In genomic region chr5:141013465-141013864, GRCm38 (mm10) we compare ENCODE assay signal across 15 mouse cellular contexts. TPM values are rescaled to one million over a fixed set of nuclear protein-coding genes. Genes with fewer than 3 reads are reported as not detected.
DNase-seq lines count a peak whose midpoint lies in the region; ATAC-seq and TF ChIP-seq lines count a peak whose summit lies in the region.
"Had no signal": no experiment of that assay in that cellular context is flagged by ENCODE, and none has a peak within 500 bp of the region (broad histone marks: within the 10 kb centered on the region; RNA-seq: fewer than 3 reads in every experiment).

No protein-coding gene starts in this region.

- no peak overlapping the region for H3K4me3 ChIP-seq in lung, embryonic 16.5 days (ENCODE audit: low read length)
- no peak overlapping the region for H3K4me3 ChIP-seq in lung, postnatal 0 days (ENCODE audit: low read depth, low read length)
- H3K4me3 ChIP-seq in stomach, embryonic 16.5 days (replicated peaks; ENCODE audit: low read length) = no peak overlapping the region
- H3K4me3 ChIP-seq: heart, adult 2 months; midbrain, embryonic 12.5 days had no signal

- no peak overlapping the region for H3K9ac ChIP-seq in lung, embryonic 16.5 days (ENCODE audit: low read length)
- no peak overlapping the region for H3K9ac ChIP-seq in lung, postnatal 0 days (replicated peaks; ENCODE audit: low read depth)
- no peak overlapping the region for H3K9ac ChIP-seq in stomach, embryonic 16.5 days (ENCODE audit: low read length)
- H3K9ac ChIP-seq: forebrain, postnatal 0 days; midbrain, embryonic 12.5 days had no signal

- intact Hi-C loops in heart, postnatal 36 days (cut with DNase I) = no loop called here

- no peak for TF ChIP-seq CTCF in lung, postnatal 0 days (IDR thresholded peaks at IDR 0.05)

- H3K9me3 ChIP-seq in lung, embryonic 16.5 days (ENCODE audit: control insufficient read depth, low read length) = no peaks in the 10 kb centered on the region
- H3K9me3 ChIP-seq in lung, postnatal 0 days (ENCODE audit: low read length) = no peaks in the 10 kb centered on the region
- no peaks in the 10 kb centered on the region for H3K9me3 ChIP-seq in stomach, embryonic 16.5 days (replicated peaks; ENCODE audit: control insufficient read depth, low read length)
- H3K9me3 ChIP-seq: midbrain, embryonic 12.5 days had no signal

- no peaks in the 10 kb centered on the region for H3K36me3 ChIP-seq in lung, embryonic 16.5 days (ENCODE audit: control insufficient read depth, insufficient read depth, low read length)
- H3K36me3 ChIP-seq in lung, postnatal 0 days (ENCODE audit: insufficient read depth, low read length) = no peaks in the 10 kb centered on the region
- H3K36me3 ChIP-seq in stomach, embryonic 16.5 days (ENCODE audit: control insufficient read depth, insufficient read depth, low read length) = no peaks in the 10 kb centered on the region
- H3K36me3 ChIP-seq: midbrain, embryonic 12.5 days had no signal

- H3K27me3 ChIP-seq in lung, embryonic 16.5 days (ENCODE audit: control insufficient read depth, insufficient read depth, low read depth, low read length) = no peaks in the 10 kb centered on the region
- H3K27me3 ChIP-seq in lung, postnatal 0 days (replicated peaks; ENCODE audit: insufficient read depth, low read length) = no peaks in the 10 kb centered on the region
- H3K27me3 ChIP-seq in stomach, embryonic 16.5 days (ENCODE audit: control insufficient read depth, insufficient read depth, low read length) = no peaks in the 10 kb centered on the region
- H3K27me3 ChIP-seq: midbrain, embryonic 12.5 days had no signal

- no peak for TF ChIP-seq EP300 in lung, postnatal 0 days (IDR thresholded peaks at IDR 0.05)

- no peak overlapping the region for H3K4me2 ChIP-seq in lung, embryonic 16.5 days (ENCODE audit: low read depth, low read length)
- no peak overlapping the region for H3K4me2 ChIP-seq in lung, postnatal 0 days (replicated peaks; ENCODE audit: low read depth, low read length)
- peak overlapping the region; percentile 9; the same call in 1 of the 2 replicates for H3K4me2 ChIP-seq in stomach, embryonic 16.5 days (ENCODE audit: low read depth, low read length)
- H3K4me2 ChIP-seq: midbrain, embryonic 12.5 days had no signal

- WGBS in lung, embryonic 16.5 days = 50% methylated on average over 9 of the region's 9 CpGs
- 51% methylated on average over 9 of the region's 9 CpGs for WGBS in lung, postnatal 0 days
- WGBS in stomach, embryonic 16.5 days = 49% methylated on average over 9 of the region's 9 CpGs

- no peak overlapping the region for H3K27ac ChIP-seq in lung, embryonic 16.5 days (ENCODE audit: low read length)
- H3K27ac ChIP-seq in lung, postnatal 0 days (ENCODE audit: low read length) = no peak overlapping the region
- H3K27ac ChIP-seq in stomach, embryonic 16.5 days (ENCODE audit: low read length) = no peak overlapping the region
- H3K27ac ChIP-seq: heart, adult 2 months; hindbrain, postnatal 0 days; midbrain, embryonic 12.5 days had no signal

- peak; percentile 5 to 47 for DNase-seq in heart, adult 9 months (ENCODE audit: low spot score in 2 of 2)
- DNase-seq in heart, postnatal 36 days = no peak
- DNase-seq in lung, postnatal 0 days (ENCODE audit: low spot score) = no peak
- peak; percentile 9 to 35 for DNase-seq in kidney, postnatal 4 days
- no peak for DNase-seq in cerebellum, postnatal 14 days
- no peak for DNase-seq in MN1 (ENCODE audit: low spot score)
- DNase-seq: adrenal gland, adult 8-10 months; cerebellum, adult 9-10 months; forebrain, postnatal 0 days; lung, adult 2 months had no signal

- ATAC-seq in lung, embryonic 16.5 days (ENCODE audit: low read depth) = 0 out of 2 replicates have a peak, but pooled peaks have one; percentile 26
- ATAC-seq in lung, postnatal 0 days = no peak
- peak; percentile 37; the same call in 1 of the 2 replicates for ATAC-seq in stomach, embryonic 16.5 days (ENCODE audit: insufficient read depth, low FRiP score)
- ATAC-seq: forebrain, postnatal 0 days; hindbrain, postnatal 0 days had no signal

- H3K4me1 ChIP-seq in lung, embryonic 16.5 days (replicated peaks; ENCODE audit: control insufficient read depth, insufficient read depth, low read length) = 0 out of 2 replicates have a peak, but pooled peaks cover 3% of the 10 kb centered on the region
- no peaks in the 10 kb centered on the region for H3K4me1 ChIP-seq in lung, postnatal 0 days (ENCODE audit: insufficient read depth, low read depth, low read length)
- no peaks in the 10 kb centered on the region for H3K4me1 ChIP-seq in stomach, embryonic 16.5 days (ENCODE audit: control insufficient read depth, insufficient read depth, low read length)
- H3K4me1 ChIP-seq: midbrain, embryonic 12.5 days had no signal

RNA-seq across cellular contexts. Expression of gene Card11, which starts 13.1 kb away (rescaled TPM):
- under 1 TPM; 0.19 to 0.56 TPM for total RNA-seq in heart, postnatal 36 days (2021)
- 0.74 and 1.1 TPM in 2 replicates for polyA plus RNA-seq in lung, embryonic 16.5 days (2015; fragmentation: Nextera tagmentation; extraction: Ambion mirVana)
- 2.1 and 2.3 TPM in 2 replicates for polyA plus RNA-seq in lung, postnatal 0 days (2015; fragmentation: Nextera tagmentation; extraction: Ambion mirVana)
- polyA plus RNA-seq in stomach, embryonic 16.5 days (2015; fragmentation: Nextera tagmentation; extraction: Ambion mirVana) = 0.37 and 0.49 TPM in 2 replicates
- total RNA-seq: forebrain, postnatal 0 days; hindbrain, postnatal 0 days had no signal
- polyA plus RNA-seq: forebrain, postnatal 0 days had no signal

Comparison
In these comparisons a context has a peak if more than half of its experiments do, and no peak if none do; other contexts are left out.
1. DNase-seq: peak in heart, adult 9 months (2 of 2) and kidney, postnatal 4 days (2 of 2); none in heart, postnatal 36 days (0 of 2), lung, postnatal 0 days (single experiment), cerebellum, postnatal 14 days (0 of 2) and MN1 (single experiment).